Mouse (Mus musculus) embryo, embryonic 10 days (tissue): ENCODE data around the gene Klhl22.
"Not testable (repeated sequence)": the region's sequence is repeated elsewhere in the genome, so short reads cannot be mapped to it uniquely, and the experiment has no call there.

ENCODE experiments used
- DNase-seq: peaks from one replicate; pipeline ENCODE4 v3.0.0-alpha.2; 2015; ENCODE audit warnings: low spot score

Klhl22 gene

GRCm38 (mm10) chr16:17759344-17759773 is at the start of gene Klhl22:
Gene Klhl22 (plus strand): TSS chr16:17759618.
- DNase-seq: peak; percentile 92

- DNase-seq: no peak
These were observed 41.6 kb upstream of the Klhl22 start for GRCm38 (mm10) chr16:17717791-17718190.

- DNase-seq: no peak
These were observed 38.2 kb upstream of the Klhl22 start for GRCm38 (mm10) chr16:17721114-17721808.

GRCm38 (mm10) chr16:17721822-17722460 is 37.5 kb upstream of the Klhl22 start:
- no peak for DNase-seq

- peak; percentile 94 for DNase-seq
These were observed 36.7 kb upstream of the Klhl22 start for GRCm38 (mm10) chr16:17722461-17723324.

GRCm38 (mm10) chr16:17723325-17723626 is 36.1 kb upstream of the Klhl22 start:
- no peak for DNase-seq

- no peak for DNase-seq
These were observed 35.0 kb upstream of the Klhl22 start for GRCm38 (mm10) chr16:17724448-17724847.

- peak; percentile 73 for DNase-seq
These were observed 32.1 kb upstream of the Klhl22 start for GRCm38 (mm10) chr16:17727179-17727861.

GRCm38 (mm10) chr16:17729974-17730373 is 29.4 kb upstream of the Klhl22 start:
- peak; percentile 17 for DNase-seq

- no peak for DNase-seq
These were observed 27.4 kb upstream of the Klhl22 start for GRCm38 (mm10) chr16:17732021-17732420.

GRCm38 (mm10) chr16:17732431-17732830 is 27.0 kb upstream of the Klhl22 start:
- no peak for DNase-seq

- DNase-seq: peak; percentile 18
These were observed 26.5 kb upstream of the Klhl22 start, which contains the start of gene Med15 for GRCm38 (mm10) chr16:17732841-17733340. Gene Med15 (minus strand): TSS chr16:17732891.

GRCm38 (mm10) chr16:17733646-17734045 is 25.8 kb upstream of the Klhl22 start:
- DNase-seq: no peak

- DNase-seq: not testable (repeated sequence)
These were observed 24.5 kb upstream of the Klhl22 start for GRCm38 (mm10) chr16:17734872-17735271.

GRCm38 (mm10) chr16:17736156-17736555 is 23.3 kb upstream of the Klhl22 start:
- no peak for DNase-seq

GRCm38 (mm10) chr16:17740080-17740479 is 19.3 kb upstream of the Klhl22 start:
- no peak for DNase-seq

- DNase-seq: no peak
These were observed 16.6 kb upstream of the Klhl22 start for GRCm38 (mm10) chr16:17742810-17743209.

- no peak for DNase-seq
These were observed 16.1 kb upstream of the Klhl22 start for GRCm38 (mm10) chr16:17743279-17743678.

GRCm38 (mm10) chr16:17744536-17744935 is 14.9 kb upstream of the Klhl22 start:
- peak; percentile 70 for DNase-seq

- no peak for DNase-seq
These were observed 14.4 kb upstream of the Klhl22 start for GRCm38 (mm10) chr16:17745067-17745466.

GRCm38 (mm10) chr16:17753001-17753400 is 6.4 kb upstream of the Klhl22 start:
- DNase-seq: no peak

GRCm38 (mm10) chr16:17753686-17754085 is 5.7 kb upstream of the Klhl22 start:
- no peak for DNase-seq
